Mouse (Mus musculus) mouse trophoblast stem cell (cell line): ENCODE data around the gene Clcn3.

Experiments
- in situ Hi-C, 2 experiments: fragments of 300-500 bp; cut with MseI, MboI; formaldehyde crosslinking; loops; 2 replicates in 1 of 2; 3 replicates in 1 of 2; pipeline ENCODE4 v1.15.1; 2025

Gene Clcn3

GRCm38 (mm10) chr8:60951757-60952156 lies 31.3 kb downstream of the Clcn3 start:
- in situ Hi-C loops, result no loop called here

DNA sequence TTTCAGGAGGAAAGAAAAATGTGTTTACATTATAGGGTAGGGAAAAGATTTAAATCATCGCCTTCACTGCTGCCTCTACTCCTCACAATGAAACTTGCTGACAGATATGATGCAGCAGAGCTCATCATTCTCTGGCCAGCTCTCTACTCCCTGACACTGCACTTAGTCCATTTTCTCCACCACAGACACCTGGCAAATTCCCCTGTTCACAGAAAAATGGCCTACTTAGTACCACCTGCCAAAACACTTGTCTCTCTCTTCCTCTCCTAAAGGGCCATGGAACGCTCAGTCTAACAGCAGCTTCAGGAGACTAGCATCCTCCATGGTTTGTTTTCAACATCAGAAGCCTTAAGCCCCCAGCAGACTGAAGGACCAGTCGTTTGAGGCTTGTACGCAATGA lies 31.8 kb downstream of the Clcn3 start:
- in situ Hi-C loops, result no loop called here

- in situ Hi-C loops, result no loop called here
Observed at GRCm38 (mm10) chr8:60949859-60950258, 33.2 kb downstream of the Clcn3 start.

DNA sequence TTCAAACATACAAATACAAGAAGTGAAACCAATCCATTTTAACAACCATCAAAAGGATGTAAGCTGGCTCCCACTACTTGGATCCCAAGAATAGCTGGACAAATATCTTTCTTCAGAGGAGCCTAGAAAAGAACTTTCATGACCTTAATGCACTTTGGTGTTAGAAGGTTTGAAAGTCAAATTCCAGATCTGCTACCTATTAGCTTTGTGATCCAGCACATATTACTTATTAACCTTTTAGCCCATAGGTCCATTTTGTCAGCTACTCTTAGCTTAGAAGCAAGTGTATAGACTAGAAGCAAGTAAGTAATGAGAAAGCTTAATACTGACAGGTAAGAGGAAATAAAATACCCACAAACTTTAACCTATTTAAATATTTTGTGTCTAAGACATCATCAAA lies 35.6 kb downstream of the Clcn3 start:
- in situ Hi-C loops, result no loop called here

GRCm38 (mm10) chr8:60942867-60943266 lies 40.2 kb downstream of the Clcn3 start:
- in situ Hi-C loops, result no loop called here

GRCm38 (mm10) chr8:60938717-60939424 lies 44.2 kb downstream of the Clcn3 start:
- in situ Hi-C loops, result no loop called here

DNA sequence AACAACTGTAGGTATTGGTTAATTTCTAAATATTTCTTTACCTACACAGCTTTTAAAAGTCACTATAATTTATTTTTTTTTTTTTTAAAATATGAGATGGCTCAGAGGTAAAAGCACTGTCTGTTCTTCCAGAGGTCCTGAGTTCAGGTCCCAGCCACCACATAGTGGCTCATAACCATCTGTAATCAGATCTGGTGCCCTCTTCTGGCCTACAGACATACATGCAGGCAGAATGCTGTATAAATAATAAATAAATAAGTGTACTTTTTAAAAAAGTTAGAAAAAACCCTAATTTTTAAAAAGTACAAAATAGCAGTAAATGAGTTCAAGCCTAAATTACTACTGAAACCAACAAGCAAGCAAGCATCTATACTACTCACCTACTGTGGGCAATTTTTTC lies 49.5 kb downstream of the Clcn3 start:
- in situ Hi-C loops, result no loop called here

DNA sequence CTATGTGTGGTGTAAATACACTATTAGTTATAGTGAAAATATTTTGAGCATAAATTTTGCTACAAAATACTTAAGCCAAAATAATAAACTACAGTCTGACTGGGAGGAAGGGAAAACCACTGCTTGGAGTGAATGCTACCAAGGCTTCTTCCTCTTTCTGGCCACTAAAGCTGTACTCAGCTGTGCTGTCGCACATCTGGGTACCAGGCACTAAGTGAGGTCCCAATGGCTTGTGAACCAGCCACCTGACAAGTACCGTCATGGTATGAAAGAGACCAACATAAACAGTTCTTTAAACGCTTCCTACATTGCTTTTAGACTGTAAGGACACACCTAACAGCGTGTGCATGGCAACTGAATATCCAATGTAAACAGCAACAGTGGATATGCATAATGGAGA lies 62.9 kb downstream of the Clcn3 start:
- in situ Hi-C loops, result no loop called here

- in situ Hi-C loops, result no loop called here
Observed at GRCm38 (mm10) chr8:60919069-60919468, 64.0 kb downstream of the Clcn3 start.

DNA sequence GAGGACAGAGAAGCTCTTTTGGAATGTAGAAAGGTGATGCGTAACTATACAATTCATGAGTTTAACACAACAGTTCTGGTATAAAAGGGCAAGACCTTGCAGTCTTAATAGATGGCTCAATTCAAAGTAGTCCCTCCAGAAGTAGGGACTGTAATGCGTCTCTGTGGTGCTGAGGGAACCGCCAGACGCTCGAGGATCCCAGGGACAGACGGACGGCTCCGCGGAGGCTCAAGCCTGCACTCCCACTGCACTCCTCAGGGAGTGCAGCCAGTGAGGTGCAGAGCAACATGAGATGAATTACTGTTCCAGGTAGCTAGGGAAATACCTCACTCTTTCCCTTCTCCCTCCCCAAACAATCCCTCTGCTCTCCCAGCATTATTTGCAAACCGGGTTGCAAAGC lies 70.5 kb downstream of the Clcn3 start:
- in situ Hi-C loops, result no loop called here

- in situ Hi-C loops, result no loop called here
Observed at GRCm38 (mm10) chr8:60912081-60912480, 71.0 kb downstream of the Clcn3 start.

- in situ Hi-C loops, result no loop called here
Observed at GRCm38 (mm10) chr8:60900147-60900546, 83.0 kb downstream of the Clcn3 start.

- in situ Hi-C loops, result loop anchor here in 1 of 2 experiments (25.0 kb wide), 1 partner anchor 384 kb away; the partner anchor contains the start of genes Aadat and Gm10283
Observed at GRCm38 (mm10) chr8:60895878-60896277, 87.2 kb downstream of the Clcn3 start.

DNA sequence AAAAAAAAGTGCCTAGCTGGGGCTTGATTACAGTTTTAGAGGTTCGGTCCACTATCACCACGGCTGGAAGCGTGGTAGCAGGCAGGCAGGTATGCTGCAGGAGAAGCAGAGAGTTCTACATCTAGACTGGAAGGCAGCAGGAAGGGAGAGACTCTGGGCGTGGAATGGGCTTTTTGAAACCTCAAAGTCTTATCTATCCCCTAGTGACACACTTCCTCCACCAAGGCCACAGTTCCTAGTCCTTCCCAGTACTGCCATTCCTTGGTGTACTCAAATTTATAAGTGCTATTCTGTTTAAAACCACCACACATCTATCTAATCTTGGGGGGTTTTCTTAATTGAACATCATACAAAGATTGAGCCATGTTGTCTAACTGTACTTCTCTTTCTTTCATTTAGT lies 91.3 kb downstream of the Clcn3 start:
- in situ Hi-C loops, result loop anchor here in 1 of 2 experiments (25.0 kb wide), 1 partner anchor 379 kb away; the partner anchor contains the start of genes Aadat and Gm10283

- in situ Hi-C loops, result loop anchor here in 1 of 2 experiments (25.0 kb wide), 1 partner anchor 378 kb away; the partner anchor contains the start of genes Aadat and Gm10283
Observed at GRCm38 (mm10) chr8:60890520-60890874, 92.6 kb downstream of the Clcn3 start.

DNA sequence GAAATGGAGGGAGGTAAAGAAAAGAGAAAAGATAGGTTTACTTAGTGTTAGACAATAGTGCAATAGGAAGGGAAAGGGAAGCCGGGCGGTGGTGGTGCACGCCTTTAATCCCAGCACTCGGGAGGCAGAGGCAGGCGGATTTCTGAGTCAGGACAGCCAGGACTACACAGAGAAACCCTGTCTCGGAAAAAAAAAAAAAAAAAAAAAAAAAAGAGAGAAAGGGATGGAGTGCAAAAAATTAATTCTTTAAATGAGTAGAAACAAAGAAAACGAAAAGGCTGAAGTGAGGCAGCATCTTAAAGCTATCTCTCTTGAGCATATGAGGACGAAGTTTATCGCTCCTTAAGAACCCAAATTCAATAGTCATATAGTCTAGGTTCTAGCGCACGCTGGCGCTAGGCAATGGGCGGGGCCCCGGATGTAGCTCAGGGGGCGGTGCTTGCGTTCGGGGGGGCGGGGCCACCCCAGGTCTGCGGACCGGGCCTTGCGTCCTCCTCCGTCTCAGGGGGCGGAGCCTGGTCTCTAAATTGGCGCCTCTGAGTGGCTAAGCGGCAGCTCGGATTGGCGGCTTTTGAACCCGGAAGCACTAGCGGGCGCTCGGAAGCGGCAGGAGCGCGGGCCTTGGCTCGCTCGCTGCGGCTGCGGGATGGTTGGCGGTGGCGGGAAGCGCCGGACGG lies 93.1 kb downstream of the Clcn3 start, which contains the start of gene Hpf1:
Hpf1 (plus strand) TSS at position 576 of the 677 bp plus-strand sequence.
- in situ Hi-C loops, result loop anchor here in 1 of 2 experiments (25.0 kb wide), 1 partner anchor 378 kb away; the partner anchor contains the start of genes Aadat and Gm10283

- in situ Hi-C loops, result loop anchor here in 1 of 2 experiments (25.0 kb wide), 1 partner anchor 377 kb away; the partner anchor contains the start of genes Aadat and Gm10283
Observed at GRCm38 (mm10) chr8:60889131-60889842, 93.8 kb downstream of the Clcn3 start.

DNA sequence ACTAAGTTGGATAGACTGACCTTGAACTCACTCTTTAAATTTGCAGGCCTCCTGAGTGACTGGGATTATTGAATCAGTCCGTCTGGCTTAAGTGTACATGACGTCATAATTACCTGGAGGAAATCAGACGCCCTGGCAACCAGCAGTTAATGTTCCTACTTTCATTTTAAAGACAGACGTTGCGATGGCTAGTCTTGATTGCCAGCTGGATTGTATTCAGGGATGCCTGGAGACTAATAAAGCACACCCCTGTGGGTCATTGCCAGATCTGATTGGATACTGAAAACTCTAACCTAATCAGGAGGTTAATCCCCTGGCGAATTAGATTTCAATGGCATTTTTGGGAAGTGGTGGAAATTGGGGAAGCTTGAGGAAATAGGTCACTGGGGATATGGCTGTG lies 96.4 kb downstream of the Clcn3 start:
- in situ Hi-C loops, result loop anchor here in 1 of 2 experiments (25.0 kb wide), 1 partner anchor 374 kb away; the partner anchor contains the start of genes Aadat and Gm10283

GRCm38 (mm10) chr8:60883419-60884137 lies 99.5 kb downstream of the Clcn3 start:
- in situ Hi-C loops, result loop anchor here in 1 of 2 experiments (25.0 kb wide), 1 partner anchor 371 kb away; the partner anchor contains the start of genes Aadat and Gm10283

GRCm38 (mm10) chr8:60878617-60879016 lies 104.5 kb downstream of the Clcn3 start:
- in situ Hi-C loops, result loop anchor here in 1 of 2 experiments (25.0 kb wide), 1 partner anchor 366 kb away; the partner anchor contains the start of genes Aadat and Gm10283
